Mouse (Mus musculus) lung, postnatal 10 days (tissue): Measurements from ENCODE around the gene Fgf11.

Experiments used
- DNase-seq: peaks from one replicate; pipeline ENCODE4 v3.0.0; 2021

Gene Fgf11

GRCm38 (mm10) chr11:69752686-69753085, 49.0 kb downstream of the Fgf11 start:
- no peak for DNase-seq

- DNase-seq, result no peak
Observed at GRCm38 (mm10) chr11:69751635-69752034, 50.0 kb downstream of the Fgf11 start.
